Mouse (Mus musculus) stomach, embryonic 14.5 days (tissue): Measurements from ENCODE around the gene Dpy19l2. TPM values are rescaled to one million over a fixed set of nuclear protein-coding genes. Genes with fewer than 3 reads are reported as not detected.
"Not testable (repeated sequence)": the region's sequence is repeated elsewhere in the genome, so short reads cannot be mapped to it uniquely, and the experiment has no call there.

Source experiments
- ATAC-seq: fragments of 200-750 bp; cut with Nextera tagmentation; 2 replicates; pipeline ENCODE4 v1.8.0; 2017; ENCODE audit warnings: low read depth, moderate TSS enrichment; ENCODE audit not compliant: insufficient number of reproducible peaks, insufficient read depth, low FRiP score
- H3K27ac ChIP-seq: fragments of 300-500 bp; sonication (generic); 2 replicates; pipeline ENCODE4 v1.5.1; 2014; ENCODE audit warnings: mild to moderate bottlenecking, low read length, moderate library complexity, mixed read lengths
- H3K27me3 ChIP-seq: fragments of 300-500 bp; sonication (generic); 2 replicates; pipeline ENCODE4 v1.6.1; 2014; ENCODE audit warnings: low read length, control low read depth, mixed read lengths; ENCODE audit not compliant: control insufficient read depth, insufficient read depth
- H3K36me3 ChIP-seq: fragments of 300-500 bp; sonication (generic); 2 replicates; pipeline ENCODE4 v1.6.1; 2014; ENCODE audit warnings: mild to moderate bottlenecking, control low read depth, low read length, moderate library complexity, mixed read lengths; ENCODE audit not compliant: control insufficient read depth, insufficient read depth
- H3K4me1 ChIP-seq: fragments of 300-500 bp; sonication (generic); 2 replicates; pipeline ENCODE4 v1.6.1; 2014; ENCODE audit warnings: low read length, control low read depth, mixed read lengths; ENCODE audit not compliant: control insufficient read depth, insufficient read depth
- H3K4me2 ChIP-seq: fragments of 300-500 bp; sonication (generic); replicated peaks from 2 replicates; pipeline ENCODE4 v1.6.1; 2014; ENCODE audit warnings: low read depth, low read length, control low read depth
- H3K4me3 ChIP-seq: fragments of 300-500 bp; sonication (generic); 2 replicates; pipeline ENCODE4 v1.5.1; 2014; ENCODE audit warnings: low read depth, low read length, control low read depth
- H3K9ac ChIP-seq: fragments of 300-500 bp; sonication (generic); replicated peaks from 2 replicates; pipeline ENCODE4 v1.6.1; 2014; ENCODE audit warnings: low read depth, mild to moderate bottlenecking, control low read depth, low read length, moderate library complexity, mixed read lengths
- H3K9me3 ChIP-seq: fragments of 300-500 bp; sonication (generic); 2 replicates; pipeline ENCODE4 v1.6.1; 2016; ENCODE audit warnings: low read depth, low read length, control low read depth; ENCODE audit not compliant: control insufficient read depth
- WGBS: fragments of 180-500 bp; shearing (Covaris S2); extraction: QIAGEN DNeasy Blood & Tissue Kit; methylation state at CpG from one replicate; pipeline ENCODE4 v1.1.7; 2014; 5-methylcytosine and 5-hydroxymethylcytosine counted together
- polyA plus RNA-seq: library from polyadenylated mRNA; unstranded; fragments of >200 nt; fragmentation: Nextera tagmentation; extraction: Ambion mirVana; gene quantifications from 2 replicates; pipeline ENCODE4 v1.2.1, GENCODE M21; 2014

The Dpy19l2 gene
- not detected in 2 replicates for polyA plus RNA-seq

DNA sequence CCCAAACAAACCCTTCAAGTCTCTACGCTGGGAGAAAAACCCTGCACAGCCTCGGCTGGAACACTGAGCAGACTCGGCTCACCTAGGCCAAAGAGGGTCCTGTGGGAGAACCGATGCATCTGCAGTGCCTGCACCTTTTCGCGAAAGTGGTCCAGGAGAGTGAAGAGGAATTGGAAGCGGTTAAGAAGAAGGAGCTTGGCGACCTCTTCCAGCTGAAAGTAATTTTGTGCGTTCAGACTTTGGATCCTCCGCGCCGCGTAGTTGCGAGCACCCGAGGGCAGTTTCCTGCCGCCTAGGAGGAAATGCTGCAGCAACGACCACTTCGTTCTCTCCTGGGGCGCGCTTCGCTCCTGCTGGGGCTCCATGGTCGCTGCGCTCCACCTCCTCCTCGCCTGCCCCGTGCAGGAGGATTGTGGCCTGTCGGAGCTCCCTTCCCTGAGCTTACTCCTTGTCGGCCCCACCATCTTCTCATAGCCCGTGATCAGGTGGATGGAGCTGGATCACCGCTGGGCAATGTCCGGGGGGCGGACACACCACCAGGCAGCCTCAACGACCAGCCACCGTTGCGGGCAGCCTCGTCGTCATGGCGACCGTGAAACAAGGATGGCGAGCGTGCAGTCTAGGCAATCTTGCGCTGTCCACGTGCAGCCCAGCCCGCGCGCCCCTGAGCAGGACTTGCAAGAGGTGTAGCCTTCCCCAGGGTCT, at the start of gene Dpy19l2:
Gene Dpy19l2, minus strand, starts transcription at position 594 of the 705 bp plus-strand sequence.
- Histone ChIP-seq H3K27me3 (no peaks in the 10 kb centered on the region), H3K27ac (no peak within 1 kb of the TSS), H3K36me3 (no peaks in the 10 kb centered on the region), H3K4me2 (peak within 1 kb of the TSS; percentile 84), H3K9me3 (no peaks in the 10 kb centered on the region), H3K4me1 (0 out of 2 replicates have a peak, but pooled peaks cover 2% of the 10 kb centered on the region), H3K4me3 (peak within 1 kb of the TSS; percentile 40), H3K9ac (0 out of 2 replicates have a peak within 1 kb of the TSS, but pooled peaks have one; percentile 21)
- ATAC-seq = peak; percentile 56; the same call in 1 of the 2 replicates
- WGBS = under 1% methylated on average over 45 of the region's 45 CpGs

DNA sequence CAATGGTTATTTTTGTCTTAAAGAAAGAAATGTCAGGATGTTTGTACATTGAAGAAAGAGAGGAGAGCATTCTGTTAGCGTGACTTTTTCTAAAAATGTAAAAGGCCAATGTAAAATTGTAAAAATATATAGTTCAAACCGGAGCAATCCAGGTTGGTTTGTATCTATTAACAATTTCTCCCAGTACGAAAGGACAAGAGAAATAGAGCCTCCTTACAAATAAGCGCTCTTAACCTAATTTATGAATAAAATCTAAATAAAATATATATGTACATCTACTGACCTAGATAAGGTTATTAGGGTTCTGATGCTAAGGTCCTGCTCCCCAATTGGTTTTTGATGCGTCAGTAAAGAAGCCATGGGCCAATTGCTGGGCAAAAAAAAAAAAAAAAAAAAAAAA, 48.9 kb upstream of the Dpy19l2 start:
- WGBS = 90% methylated on average over 5 of the region's 5 CpGs
- no peak for ATAC-seq
- Histone ChIP-seq H3K4me3 (no peak overlapping the region), H3K27ac (no peak overlapping the region), H3K27me3 (no peaks in the 10 kb centered on the region), H3K4me2 (no peak overlapping the region), H3K36me3 (no peaks in the 10 kb centered on the region), H3K4me1 (no peaks in the 10 kb centered on the region), H3K9me3 (no peaks in the 10 kb centered on the region), H3K9ac (no peak overlapping the region)

- Histone ChIP-seq H3K36me3 (no peaks in the 10 kb centered on the region), H3K27me3 (no peaks in the 10 kb centered on the region), H3K4me1 (no peaks in the 10 kb centered on the region), H3K9ac (no peak overlapping the region), H3K4me2 (no peak overlapping the region), H3K9me3 (no peaks in the 10 kb centered on the region), H3K4me3 (no peak overlapping the region), H3K27ac (no peak overlapping the region)
- no peak for ATAC-seq
Observed at GRCm38 (mm10) chr9:24701246-24701645, 5.2 kb upstream of the Dpy19l2 start.

DNA sequence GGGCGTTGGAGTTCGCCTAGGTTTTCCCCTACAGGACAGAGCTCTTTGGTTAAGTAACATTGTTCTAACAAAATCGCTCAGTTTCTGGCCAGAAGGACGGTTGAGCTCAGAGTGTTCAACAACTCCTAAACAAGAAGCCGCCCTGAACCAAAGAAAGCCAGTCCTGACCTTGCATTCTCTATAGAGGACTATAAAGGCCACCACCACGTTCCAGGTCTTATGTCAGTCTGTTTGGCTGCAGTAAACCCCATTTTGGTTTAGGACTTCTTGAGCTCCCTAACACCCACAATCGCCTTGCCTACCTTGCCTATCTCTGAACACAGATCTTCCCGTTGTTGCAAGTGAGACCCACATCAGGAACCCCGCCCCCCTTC, 299 bp upstream of the Dpy19l2 start:
- Histone ChIP-seq H3K4me1 (0 out of 2 replicates have a peak, but pooled peaks cover 2% of the 10 kb centered on the region), H3K27ac (no peak overlapping the region), H3K27me3 (no peaks in the 10 kb centered on the region), H3K4me3 (peak overlapping the region; percentile 40), H3K9me3 (no peaks in the 10 kb centered on the region), H3K9ac (0 out of 2 replicates have a peak overlapping the region, but pooled peaks have one; percentile 21), H3K36me3 (no peaks in the 10 kb centered on the region), H3K4me2 (peak overlapping the region; percentile 84)
- WGBS = 17% methylated on average over 9 of the region's 9 CpGs
- ATAC-seq = no peak

GRCm38 (mm10) chr9:24637341-24637740, 58.8 kb downstream of the Dpy19l2 start:
- not testable (repeated sequence) for H3K36me3 ChIP-seq, H3K4me1 ChIP-seq, ATAC-seq, H3K27me3 ChIP-seq, H3K4me3 ChIP-seq, H3K9me3 ChIP-seq, H3K9ac ChIP-seq, H3K4me2 ChIP-seq, H3K27ac ChIP-seq
- 73% methylated on average over 2 of the region's 2 CpGs for WGBS

DNA sequence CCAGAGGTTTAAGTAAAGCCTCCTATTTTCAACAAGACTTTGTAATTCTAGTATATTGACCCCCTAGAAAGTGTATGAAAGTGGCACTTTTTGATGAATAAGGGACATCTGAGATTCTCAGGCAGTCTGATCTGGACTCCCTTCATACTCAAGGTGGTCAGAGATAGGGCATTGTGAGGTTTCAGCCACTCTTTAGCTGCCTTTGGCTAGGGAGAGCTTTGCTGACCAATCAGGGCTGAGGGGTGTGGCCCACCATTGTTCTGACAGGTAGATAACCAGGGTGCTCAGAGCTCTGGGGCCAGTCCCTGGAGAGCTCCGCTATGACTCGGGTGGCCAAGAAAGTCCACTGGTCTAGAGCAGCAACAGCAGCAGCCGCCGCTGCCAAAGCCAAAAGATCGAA, 71.2 kb downstream of the Dpy19l2 start, which contains the start of gene Cypt4:
Gene Cypt4, plus strand, starts transcription at position 301 of the 400 bp plus-strand sequence.
- whole genome bisulfite sequencing = 86% methylated on average over 5 of the region's 5 CpGs
- Histone ChIP-seq H3K4me2 (no peak within 1 kb of the TSS), H3K4me1 (no peaks in the 10 kb centered on the region), H3K4me3 (no peak within 1 kb of the TSS), H3K27me3 (no peaks in the 10 kb centered on the region), H3K36me3 (no peaks in the 10 kb centered on the region), H3K9me3 (no peaks in the 10 kb centered on the region), H3K27ac (no peak within 1 kb of the TSS), H3K9ac (no peak within 1 kb of the TSS)
- ATAC-seq = no peak

DNA sequence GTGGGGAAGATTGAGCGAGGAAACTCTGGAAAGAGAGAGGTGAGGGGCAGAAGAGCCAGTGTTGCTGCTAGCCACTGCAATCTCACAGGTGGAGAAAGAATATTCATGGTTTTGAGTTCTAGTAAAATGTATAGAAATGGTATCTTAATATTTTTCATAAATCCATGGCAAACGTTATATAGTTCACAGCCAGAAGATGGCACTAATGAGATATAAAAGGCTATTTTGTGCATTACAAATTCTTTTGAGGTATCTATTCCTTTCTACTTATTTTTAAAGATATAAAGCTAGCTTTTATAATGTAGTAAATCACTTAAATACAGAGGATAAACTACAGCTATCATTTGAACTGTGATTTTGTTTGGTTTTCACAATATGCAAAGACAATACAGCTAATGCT, 157.9 kb downstream of the Dpy19l2 start:
- no peak for ATAC-seq
- 30% methylated on average over 2 of the region's 2 CpGs for WGBS
- Histone ChIP-seq H3K36me3 (no peaks in the 10 kb centered on the region), H3K4me2 (no peak overlapping the region), H3K4me1 (no peaks in the 10 kb centered on the region), H3K27me3 (no peaks in the 10 kb centered on the region), H3K9ac (no peak overlapping the region), H3K9me3 (no peaks in the 10 kb centered on the region), H3K4me3 (no peak overlapping the region), H3K27ac (no peak overlapping the region)

GRCm38 (mm10) chr9:24516575-24517139, 179.4 kb downstream of the Dpy19l2 start:
- H3K9ac ChIP-seq = no peak overlapping the region
- H3K4me1 ChIP-seq = no peaks in the 10 kb centered on the region
- ATAC-seq = no peak
- H3K9me3 ChIP-seq = no peaks in the 10 kb centered on the region
- WGBS = 59% methylated on average over 10 of the region's 10 CpGs
- no peak overlapping the region for H3K4me3 ChIP-seq
- no peak overlapping the region for H3K4me2 ChIP-seq
- no peaks in the 10 kb centered on the region for H3K36me3 ChIP-seq
- no peak overlapping the region for H3K27ac ChIP-seq
- no peaks in the 10 kb centered on the region for H3K27me3 ChIP-seq
